Mouse (Mus musculus) right cerebral cortex, postnatal 25 days (tissue): ENCODE measurements at regions not wholly inside any gene's neighbourhood (a gene's known extent, or its start where the extent isn't known, plus 50 kb on each side); places are given as distances from the start of the nearest gene placed in this dataset.

Experiments
- DNase-seq: peaks from one replicate; pipeline ENCODE4 v3.0.0; 2022

DNA sequence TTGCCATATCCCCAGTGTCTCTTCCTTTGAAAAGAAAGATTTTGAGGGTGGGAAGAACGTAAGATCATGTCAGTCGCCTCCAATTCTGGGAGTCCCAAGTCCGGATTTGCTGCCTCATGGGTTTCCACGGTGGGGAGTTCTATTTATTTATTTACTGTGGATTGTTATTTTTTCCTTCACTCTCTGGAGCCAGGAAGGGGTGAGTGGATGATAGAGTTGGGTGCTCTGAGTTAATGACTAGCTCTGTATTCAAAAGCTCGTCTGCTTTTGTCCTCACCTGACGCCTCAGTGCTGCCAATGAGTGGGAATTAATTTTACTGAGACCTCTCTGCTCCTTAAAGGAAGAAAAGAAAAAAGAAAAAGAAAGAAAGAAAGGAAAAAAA, 551.8 kb upstream of the Btbd3 start:
- no peak for DNase-seq

DNA sequence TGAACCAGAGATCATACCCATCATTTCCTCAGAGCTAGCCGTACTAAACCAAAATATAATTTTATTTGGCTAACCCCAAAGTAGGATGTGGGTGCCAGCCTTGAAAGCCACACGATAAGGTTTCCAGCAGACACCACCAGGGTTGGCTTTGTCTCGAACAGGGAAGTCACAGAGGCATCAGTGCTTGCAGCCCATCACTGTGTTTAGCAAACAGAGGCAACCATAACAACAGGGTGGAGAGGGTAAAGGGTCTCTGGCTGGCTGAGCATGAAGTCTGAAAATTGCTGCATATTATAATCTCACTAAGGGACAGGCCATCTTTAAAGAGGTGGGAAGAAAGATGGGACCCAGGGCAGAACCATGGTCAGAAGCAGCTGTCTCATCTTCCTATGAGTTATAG, 552.3 kb upstream of the Btbd3 start:
- DNase-seq = no peak

DNA sequence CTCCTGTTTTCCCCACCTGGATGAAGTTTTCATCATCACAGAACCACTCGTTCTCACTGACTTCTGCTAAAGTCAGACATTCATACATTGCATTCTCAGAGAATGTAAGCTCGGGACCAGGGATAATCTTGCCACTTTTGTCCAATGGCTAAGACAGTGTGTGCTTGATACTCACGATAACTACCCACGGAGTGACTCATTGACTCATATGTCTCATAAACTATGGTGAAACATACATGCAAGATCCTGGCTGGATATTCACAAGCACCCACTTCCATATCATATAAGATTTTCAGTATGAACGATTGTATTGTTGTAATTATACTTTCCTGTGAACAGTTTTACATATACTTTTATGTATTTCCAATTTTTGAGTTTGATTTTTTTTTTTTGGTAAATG, 560.5 kb upstream of the Btbd3 start:
- DNase-seq = no peak

DNA sequence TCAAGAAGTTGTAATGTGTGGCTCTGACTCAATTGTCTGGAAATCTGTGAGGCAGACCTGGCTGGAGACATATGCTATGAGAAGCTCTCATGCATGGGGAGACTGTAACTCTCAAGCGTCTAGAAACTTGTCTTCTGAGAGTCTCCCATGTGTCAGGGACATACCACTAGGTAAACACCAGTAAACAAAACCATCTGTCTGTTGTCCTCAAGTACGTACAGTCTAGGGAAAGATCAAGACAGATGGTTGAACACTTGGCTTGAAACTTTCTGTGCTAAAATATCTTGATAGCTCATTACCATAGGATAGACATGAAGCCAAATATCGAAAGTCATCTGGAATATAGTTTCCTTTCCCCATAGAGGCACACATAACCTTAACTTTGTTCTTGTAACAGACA, 562.3 kb upstream of the Btbd3 start:
- DNase-seq = no peak

DNA sequence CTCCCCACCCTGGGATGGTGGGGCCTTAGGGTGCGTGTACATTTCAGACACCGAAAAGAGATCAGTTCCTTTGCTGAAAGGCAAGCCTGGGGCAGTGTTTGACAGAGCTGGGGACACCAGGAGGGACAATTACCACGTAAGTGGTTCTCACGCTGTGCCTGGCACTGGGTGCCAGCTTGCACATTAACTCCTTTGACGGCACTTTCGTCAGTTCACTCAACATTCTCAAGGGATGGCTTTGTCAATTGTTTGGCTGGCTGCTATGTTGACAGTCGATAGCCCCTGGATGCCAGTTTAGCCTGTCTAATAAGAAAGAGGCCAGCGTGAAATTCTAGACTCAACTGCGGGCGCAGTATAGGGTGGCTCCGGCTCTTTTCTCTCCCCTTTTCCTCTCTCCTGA, 569.2 kb upstream of the Btbd3 start:
- no peak for DNase-seq

DNA sequence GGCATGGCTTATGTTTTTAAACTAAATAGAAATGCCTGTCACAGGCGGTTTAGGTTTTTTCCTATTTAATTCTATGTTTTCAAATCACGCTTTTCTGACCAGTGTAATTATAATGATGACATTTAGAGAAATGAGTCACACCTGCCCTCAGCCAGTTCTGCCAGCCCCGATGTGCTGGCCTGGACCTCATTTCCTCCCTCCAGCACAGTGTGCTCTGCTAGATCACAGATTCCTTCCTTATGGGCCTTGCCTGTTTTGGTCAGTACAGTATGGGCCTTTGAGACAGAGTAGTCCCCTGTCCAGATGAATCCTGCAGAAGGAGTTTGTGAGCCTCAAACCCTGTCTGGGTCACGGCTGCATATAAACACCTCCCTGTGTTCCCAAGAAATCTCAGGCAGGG, 569.6 kb upstream of the Btbd3 start:
- no peak for DNase-seq

DNA sequence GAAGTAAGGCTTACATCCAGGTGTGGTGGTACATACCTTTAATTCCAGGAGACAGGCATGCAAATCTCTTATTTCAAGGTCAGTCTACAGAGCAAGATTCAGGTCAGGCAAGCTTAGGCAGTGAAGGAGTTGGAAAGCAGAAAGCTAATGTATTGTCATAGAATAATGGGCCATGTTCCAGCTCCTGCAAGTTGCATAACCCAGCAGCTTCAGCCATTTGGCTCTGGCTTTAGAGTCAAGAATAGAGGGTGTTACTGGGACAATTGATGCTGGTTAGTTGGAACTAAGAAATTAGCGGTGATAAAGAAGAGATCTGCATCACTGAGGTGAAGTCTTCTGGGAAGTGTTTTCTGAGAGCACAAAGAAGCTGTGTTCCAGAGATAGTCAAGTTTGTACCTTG, 565.3 kb upstream of the Jag1 start:
- DNase-seq = no peak

DNA sequence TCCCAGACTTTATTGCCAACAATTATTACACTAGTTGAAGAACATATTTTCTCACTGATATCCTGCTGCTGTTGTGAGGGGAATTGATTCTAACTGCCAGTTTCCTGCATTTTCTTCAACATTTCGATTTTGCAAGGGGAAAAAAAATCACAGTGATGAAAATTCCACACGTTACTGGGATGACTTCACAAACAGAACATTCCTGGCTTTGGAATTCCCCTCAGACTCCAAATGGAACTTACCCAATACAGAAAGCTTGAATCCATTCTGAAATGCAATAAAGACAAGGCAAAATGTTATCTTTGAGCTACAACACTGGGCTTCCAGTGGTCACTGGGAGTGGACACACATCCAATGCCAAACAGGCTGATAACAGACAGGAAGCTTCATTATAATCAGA, 546.7 kb upstream of the Jag1 start:
- no peak for DNase-seq

DNA sequence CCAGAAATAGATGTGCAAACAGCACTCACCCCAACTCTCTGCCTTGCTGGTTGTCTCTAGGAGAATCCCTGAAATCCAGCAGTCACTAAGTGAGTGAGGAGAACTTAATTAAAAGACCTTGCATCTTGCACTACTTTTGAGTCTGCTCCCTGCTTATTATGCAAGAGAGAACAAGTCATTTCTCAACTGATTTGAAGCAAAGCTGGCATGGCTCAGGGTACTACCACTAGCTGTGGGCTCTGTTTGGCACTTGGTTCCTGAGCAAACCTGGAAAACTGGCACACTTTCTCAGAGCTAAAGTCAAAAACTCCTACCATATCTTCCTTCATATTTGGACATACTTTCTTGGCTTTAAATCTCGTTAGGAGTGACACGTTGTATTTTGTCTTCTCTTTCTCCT, 545.8 kb upstream of the Jag1 start:
- no peak for DNase-seq

DNA sequence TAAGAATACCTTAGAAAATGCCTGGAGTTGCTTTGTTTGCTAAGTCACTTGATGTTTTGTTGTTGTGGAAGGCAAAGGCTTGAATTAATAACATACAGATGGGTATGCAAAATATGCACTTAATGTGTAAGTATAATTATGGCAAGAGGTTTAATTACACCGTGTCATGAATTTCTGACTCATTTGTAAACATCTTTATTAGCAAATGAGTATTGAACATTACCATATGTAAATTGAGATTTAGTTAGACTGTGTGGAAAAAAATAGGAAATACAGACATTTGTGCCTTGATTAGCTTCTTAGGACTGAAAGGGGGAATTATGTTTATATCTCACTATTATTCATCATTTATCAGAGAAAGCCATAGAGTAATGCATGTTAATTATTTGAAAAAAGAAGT, 544.0 kb upstream of the Jag1 start:
- DNase-seq = no peak

DNA sequence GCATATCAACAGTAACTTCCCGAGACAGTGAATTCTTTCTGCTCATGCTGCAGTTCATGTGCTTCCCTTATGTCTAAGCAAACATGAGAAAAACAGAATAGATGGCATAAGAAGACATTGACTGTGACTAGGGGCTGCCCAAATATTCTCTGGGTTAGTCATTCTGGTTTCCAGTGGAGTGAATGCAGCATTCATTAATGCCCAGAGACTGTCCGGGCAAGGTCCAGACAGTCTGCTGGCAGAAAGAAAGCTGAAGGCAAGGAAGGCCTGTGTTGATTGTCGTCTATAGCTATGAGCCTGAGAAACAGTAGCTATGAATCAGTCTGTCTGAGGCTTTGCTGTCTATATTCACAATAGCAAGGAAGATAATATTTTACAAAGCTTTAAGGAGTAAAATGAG, 537.9 kb upstream of the Jag1 start:
- no peak for DNase-seq

DNA sequence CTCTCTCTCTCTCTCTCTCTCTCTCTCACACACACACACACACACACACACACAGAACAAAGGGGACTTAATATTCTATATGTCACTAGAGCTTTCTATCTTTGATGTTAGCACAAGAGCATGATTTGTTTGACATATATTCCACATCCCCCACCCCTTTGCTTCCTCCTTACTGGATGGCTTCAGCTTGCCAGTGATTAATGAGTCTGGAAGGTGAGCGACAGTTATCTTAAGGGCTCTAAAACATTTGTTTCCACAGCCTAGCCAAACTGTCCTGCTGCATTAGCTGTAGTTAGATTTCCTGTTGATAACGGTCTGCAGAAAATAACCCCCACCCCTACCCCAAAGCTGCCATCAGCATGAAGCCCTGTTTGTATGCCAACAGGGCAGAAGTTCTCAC, 527.7 kb upstream of the Jag1 start:
- no peak for DNase-seq

DNA sequence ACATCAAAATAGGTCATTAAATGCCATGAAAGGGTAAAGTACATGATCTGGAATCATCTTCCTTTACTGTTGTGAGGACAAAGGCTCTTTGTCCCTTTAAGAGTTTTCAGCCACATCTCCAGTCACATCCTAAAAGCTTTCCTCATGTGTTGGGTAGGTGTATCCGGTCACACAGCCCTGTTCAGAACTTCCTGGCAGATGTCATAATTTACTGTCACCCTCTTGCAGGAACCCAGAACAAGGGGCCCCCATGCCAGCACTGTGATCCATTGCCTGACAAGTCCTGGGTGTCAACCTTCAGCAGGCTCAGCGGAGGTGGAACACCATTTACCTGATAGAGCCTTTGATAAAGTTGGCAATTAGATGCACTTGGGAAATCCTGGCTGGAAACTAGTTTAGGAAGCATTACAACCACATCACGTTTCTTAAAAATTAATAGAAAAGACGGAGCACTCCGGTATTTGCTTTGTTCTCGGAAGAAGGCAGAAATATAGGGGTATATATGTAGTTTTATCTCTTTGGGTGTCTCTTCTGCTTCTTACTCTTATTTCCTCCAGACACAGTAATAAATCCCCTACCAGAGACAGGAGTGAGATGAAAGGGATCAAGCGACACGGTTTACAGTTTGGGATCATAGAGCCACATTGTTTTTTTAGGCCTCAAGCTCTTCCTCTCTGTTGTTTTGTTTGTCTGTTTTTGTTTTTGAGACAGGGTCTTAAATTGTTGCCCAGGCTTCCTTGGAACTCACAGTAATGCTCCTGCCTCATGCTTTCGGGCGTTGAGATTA, 527.0 kb upstream of the Jag1 start:
- no peak for DNase-seq

DNA sequence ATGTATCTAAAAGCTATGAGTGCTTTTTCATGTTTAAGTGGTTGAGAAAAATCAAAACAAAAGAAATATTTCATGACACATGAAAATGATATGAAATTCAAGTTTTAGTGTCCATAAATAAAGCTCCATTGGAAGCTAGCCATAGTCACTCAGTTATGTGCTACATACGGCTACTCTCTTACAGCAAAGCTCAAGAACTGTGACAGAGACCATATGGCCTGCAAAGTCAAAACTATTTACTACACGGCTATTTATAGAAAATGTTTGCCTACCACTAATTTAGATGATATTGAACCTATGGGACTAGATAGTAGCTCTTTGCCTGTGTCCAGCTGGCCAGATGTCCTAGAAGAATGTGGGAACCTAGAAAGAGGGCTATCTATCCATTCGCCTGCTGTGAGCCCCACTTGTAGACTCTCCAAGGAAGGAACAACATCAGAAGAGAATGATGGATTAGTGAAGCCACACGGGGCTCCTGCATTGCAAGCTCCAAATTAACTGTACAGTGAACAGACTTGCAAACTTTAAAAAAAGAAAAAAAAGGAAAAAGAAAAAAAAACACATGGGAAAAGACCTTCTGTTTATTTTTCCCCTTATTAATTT, 518.7 kb upstream of the Jag1 start:
- no peak for DNase-seq

DNA sequence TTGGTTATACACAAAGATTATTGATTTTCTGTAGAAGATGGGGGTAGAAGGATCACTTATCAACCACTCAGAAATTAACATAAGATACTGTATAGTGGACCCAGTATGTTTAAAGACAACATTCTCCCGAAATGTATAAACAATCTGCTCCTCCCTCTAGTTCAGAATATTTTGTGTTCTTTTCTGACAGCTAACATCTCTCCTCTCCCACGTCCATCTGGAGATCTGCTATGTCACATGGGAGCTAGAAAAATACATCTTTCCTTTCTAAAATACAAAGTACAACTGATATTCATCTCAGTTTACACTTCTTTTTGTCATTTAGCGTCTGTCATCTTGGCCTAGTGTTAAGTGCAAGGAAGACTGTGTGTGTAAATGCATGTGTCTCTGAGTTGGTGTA, 500.2 kb upstream of the Jag1 start:
- peak; percentile 4 for DNase-seq

DNA sequence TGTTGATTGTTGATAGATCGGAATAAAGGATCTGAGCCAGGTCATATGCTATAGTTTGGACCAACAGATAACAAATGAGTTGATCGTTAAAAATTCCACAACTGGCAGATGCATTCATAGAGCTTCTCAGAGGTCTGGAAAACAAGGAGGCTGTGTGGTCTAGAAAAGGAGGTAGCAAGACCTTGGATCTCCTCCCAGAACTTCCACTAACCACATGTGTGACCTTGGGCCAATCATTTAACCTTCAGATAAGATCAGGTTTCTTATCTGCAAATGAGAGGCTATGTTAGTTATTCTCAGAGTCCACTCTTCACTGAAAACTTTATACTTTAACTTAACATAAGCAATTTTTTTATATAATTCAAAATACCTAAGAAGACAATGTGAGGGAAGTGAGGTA, 497.3 kb upstream of the Jag1 start:
- no peak for DNase-seq

DNA sequence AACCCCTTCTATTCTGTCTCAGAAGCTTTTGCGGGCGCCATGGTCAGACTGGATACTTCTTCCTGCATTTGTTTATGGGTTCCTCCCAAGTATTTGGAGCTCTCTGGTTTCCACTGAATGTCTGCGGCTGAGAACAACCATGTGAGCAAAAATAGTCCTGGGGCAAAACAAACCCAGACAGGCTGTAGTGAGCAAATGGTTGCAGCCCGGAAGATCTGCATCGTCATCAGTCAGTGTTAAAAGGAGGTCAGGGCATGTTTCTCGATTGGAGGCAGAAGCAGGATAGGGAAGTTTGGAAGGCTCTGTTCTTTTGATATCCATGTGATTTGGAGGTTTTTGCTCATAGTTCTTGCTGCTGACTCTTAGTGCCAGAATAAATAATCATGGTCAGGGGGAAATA, 492.1 kb upstream of the Jag1 start:
- DNase-seq = no peak

DNA sequence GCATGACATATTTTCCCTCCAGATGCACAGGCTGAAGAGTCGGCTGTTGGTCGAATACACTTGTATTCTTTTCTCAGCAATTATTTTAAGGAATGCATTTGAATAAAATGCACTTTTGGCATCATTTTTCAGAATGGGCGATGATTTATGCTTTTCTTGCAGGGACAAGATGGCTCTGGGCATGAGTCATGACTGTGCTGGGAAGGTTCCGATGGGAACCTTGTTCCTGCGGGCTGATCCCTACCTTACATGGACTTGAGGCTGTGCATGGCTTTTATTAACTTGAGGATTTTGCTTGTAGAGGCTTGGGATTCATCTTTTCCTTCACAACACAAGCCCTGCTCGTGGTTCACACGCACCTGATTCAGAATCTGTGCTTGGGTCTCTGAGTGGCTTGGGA, 481.7 kb upstream of the Jag1 start:
- no peak for DNase-seq

DNA sequence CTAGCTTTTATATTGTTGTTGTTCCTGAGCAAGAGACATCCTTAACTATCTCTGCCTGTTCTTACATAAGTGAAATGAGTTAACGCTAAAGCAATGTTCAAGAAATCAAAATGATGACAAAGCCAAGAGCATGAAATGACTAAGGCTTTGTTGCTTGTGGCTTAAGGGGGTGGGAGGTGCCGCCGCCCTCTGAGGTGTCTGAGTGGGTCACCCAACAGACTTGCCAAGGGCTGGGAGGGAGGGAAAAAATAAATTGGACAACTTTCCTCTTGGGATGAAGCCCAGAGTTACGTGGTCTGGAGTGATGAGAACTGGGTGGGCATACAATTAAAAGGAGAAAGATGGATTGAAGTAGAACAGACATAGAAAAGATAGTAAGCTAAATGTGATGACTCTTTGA, 478.1 kb upstream of the Jag1 start:
- DNase-seq = no peak

DNA sequence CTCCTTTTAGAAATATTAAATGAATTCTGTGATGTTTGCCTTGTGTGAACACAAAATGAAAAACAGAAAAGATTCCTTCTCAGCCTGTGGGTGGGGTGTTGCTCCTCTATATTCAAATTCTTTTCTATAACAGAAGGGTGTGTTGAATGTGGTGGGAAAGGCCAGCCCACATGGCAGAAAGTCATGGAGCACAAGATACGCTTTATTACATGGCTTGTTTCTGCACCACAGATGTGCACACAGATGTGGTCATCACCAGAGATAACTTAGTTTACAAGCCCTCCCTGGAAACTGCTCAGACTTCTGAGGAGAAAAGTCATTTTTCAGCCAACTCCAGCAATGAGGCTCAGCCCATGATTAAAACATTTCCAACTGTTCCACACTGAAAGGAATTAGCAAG, 475.1 kb upstream of the Jag1 start:
- no peak for DNase-seq

DNA sequence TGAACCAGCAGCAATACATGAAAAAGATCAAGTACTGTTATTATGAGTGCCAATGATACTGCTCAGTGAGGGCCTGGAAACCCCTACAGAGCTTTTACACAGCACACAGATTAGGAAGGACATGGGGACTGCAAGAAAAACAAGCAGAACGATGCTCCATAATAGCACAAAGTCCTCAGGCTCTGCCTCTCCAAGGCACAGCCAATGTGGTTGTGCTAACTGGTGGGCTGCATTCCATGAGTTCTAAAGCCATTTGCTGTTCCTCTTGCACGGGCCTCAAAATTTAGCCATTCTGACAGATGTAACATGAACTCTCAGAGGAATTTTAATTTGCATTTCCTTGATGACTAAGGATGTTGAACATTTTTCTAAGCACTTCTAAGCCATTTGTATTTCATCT, 465.0 kb upstream of the Jag1 start:
- no peak for DNase-seq

DNA sequence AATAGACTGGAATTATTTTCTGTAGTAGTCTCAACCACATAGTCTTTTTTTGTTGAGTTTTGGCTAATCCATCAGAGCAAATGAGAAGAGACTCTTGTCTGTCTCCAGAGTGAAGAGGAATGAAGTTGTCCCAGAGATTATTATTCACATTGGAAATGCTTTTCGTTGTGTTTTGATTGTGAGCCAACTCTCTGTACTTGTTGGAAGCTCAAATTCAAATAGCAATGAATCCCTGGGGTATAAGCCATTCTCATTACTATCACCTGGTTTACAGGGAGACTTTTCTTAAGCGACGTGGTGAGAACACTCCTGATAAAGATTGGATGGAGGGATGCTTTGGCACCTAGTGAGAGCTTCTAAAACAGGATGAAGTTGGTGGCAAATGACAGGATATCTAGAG, 459.3 kb upstream of the Jag1 start:
- no peak for DNase-seq

DNA sequence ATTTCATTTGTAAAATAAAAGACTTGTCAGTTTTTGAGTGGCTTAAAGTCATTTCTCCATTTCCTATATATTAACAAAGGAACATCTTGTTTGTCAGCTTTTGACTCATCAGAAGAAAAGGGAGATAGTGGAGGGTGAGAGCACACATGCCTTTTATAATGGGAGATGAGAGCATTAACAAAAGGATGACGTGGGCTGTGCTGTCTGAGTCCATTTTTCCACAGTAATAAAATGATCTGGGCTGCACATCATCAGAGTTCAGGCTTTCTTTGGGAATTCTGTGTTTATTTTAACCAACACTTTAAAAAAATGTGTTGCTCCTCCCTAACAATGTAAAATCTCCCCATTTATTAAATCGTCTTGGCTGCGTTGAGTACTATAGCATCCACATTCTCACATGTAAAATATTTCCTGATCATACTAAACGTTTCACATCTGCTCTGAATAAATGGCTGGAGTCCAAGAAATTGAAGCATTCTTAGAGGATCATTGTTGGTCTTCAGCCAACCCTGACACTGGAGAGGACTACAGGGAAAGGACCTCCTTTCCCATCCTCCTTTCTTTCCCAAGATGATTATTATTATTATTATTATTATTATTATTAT, 458.5 kb upstream of the Jag1 start:
- no peak for DNase-seq

DNA sequence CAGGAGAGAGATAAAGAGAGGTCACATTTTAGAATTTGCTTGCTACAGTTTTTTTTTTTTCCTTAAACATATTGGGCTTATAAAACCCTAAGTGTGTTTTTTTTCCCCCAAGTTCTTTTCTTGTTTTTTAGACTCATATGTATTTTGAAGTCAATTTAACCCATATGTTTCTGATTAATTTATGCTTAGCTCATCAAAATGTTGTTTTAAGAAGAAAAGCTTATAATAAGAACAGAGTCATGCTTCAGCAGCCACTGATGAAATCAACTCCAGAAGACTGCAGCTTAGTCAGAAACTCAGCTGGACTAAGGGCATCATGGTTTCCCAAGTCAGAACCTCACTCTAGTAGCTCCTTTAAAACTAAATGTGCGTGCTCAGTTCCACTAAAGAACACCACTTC, 454.7 kb upstream of the Jag1 start:
- no peak for DNase-seq

DNA sequence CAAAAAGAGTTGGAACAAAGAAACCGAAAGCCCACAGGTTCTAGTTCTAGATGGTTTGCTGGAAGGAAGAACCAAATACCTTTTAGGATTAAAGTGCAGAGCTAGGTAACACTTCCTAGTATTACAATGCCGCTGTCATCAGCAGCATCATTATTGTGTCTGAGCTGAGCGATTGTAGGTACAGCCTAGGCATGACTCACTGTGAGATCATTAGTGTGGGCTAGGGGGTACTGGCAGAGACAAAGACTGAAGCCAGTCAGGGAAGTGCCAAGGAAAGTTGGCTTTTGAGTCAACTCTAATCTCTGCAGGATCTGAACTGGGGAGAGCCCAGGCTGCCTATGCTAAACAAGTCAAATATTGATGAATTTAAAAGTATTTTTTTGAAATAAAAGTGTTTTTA, 450.2 kb upstream of the Jag1 start:
- DNase-seq = no peak
